Mouse (Mus musculus) bone marrow macrophage, adult 2 months (primary cell): ENCODE measurements around the gene Zc3h12c.

Source experiments
- CTCF ChIP-seq: IDR thresholded peaks from 2 replicates; pipeline ENCODE4 v1.5.1; 2012; ENCODE audit warnings: low read depth, mild to moderate bottlenecking, low read length, moderate library complexity
- POLR2A ChIP-seq: IDR thresholded peaks from 2 replicates; pipeline ENCODE4 v1.6.1; 2012; ENCODE audit warnings: mild to moderate bottlenecking, low read depth, low read length, borderline replicate concordance

GRCm38 (mm10) chr9:52193851-52194250, 25.5 kb upstream of the Zc3h12c start:
- TF ChIP-seq POLR2A = no peak
- no peak for TF ChIP-seq CTCF
